Mouse (Mus musculus): ENCODE results near the gene Meis2. TPM values are rescaled to one million over a fixed set of nuclear protein-coding genes. Genes with fewer than 3 reads are reported as not detected.

Gene Meis2
- polyA plus RNA-seq, 1 experiment, result not detected

DNA sequence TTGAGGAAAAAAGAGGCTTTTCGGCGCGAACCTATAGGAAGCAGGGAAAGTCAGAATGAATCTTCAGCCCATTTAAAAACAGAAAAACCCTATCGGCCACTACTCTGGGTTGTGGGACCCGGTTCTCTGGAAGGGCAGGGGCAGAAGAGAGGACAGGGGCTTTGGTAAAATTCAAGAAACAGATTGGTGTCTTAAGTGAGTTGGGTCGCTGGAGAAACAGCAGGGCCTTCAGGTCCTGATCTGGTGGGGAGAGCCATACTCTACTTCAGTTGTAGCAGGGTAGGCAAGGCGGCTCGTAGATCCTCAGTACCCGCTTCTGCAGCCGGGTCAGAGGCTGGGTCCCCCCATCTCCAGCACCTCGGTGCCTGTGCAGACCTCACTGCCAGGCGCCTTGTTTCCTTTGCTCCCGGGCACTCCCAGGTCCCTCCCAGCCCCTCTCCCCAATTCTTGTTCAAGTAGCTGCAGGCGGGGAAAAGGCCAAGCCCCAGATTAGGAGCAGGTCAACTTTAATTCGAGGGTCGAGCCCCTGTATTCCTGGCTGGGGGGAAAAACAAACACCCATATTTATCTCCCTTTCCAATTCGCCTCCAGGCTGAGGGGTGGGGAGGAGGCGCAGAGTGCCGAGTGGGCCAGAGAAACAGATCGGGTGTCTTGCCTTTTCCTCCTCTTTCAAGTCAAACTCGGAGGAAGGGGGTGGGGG lies 4.8 kb downstream of the Meis2 start:
- no peak for TF ChIP-seq GATA1 (IDR thresholded peaks at IDR 0.05; ENCODE audit: low read length)

DNA sequence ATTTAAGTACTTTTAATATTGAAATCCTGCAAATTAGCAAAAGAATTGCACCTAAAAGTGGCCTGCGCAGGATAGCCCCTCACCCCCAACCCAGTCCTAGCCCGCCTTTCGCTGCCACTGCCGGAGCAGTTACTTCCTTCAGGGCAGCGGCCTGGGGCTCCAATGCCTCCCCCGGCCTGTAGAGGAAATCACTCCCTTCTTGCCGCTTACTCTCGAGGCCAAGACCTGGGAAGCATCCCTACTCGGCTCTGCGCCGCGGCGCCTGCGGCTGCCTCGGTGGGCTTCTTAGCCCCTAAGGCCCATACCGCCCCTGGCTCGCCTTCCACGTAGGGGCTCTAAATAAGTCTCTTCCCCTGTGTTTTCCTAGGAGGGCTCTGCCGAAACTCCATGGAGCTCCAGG lies 5.4 kb downstream of the Meis2 start:
- TF ChIP-seq GATA1 (IDR thresholded peaks at IDR 0.05; ENCODE audit: low read length), result no peak

DNA sequence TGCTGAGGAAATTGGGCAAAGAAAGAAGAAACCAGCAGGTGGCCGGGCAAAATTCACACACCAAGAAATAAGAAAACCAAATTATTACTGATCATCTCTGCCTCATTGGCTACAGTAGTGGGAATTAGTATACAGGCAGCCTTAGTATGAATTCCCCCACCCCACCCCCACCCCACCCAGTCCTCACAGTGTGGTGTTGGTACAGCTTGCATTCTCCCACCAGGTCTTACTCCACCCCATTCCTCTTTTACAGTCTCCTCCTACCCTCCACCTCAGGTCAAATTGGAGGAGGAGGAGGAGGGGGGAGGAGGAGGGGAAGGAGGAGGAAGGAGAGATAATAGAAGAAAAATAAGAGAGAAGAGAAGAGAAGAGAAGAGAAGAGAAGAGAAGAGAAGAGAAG lies 6.0 kb downstream of the Meis2 start:
- no peak for TF ChIP-seq GATA1 (IDR thresholded peaks at IDR 0.05; ENCODE audit: low read length)

DNA sequence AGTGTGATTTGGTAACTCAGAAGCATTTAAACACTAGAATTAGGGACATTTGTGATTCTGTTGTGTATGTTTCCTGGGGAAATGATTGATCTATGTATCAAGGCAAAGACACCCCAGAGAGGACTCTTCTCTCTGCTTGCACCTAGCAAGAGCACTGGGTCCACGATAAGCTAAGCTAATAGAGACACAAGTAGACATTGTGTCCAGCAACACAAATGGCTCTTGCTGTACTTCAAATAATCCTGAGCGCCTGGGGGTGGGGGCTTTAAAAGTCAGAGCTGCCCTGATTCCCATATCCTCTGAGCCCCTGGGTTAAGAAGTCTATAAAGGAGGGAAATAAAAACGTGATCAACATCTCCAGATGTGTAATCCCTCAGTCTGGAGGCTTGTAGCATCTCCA lies 6.6 kb downstream of the Meis2 start:
- TF ChIP-seq GATA1 (IDR thresholded peaks at IDR 0.05; ENCODE audit: low read length), result no peak

DNA sequence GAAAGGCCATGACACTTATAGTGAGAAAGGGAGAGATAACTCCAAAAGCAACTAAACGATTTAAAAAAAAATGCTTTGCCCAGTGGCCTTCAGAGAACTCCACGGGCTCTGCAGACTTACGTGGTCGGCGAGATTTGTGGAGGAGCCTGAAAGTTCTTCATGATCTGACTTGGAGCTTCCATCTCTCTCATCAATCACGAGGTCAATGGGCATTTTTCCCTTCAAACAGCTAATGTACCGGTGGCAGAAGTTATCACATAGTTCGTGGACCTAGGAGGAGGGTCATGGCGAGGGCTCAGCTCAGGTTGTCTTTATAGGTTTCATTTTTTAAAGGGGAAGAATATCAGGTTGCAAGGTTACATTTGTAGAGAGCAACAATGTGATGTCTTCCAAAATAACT lies 7.1 kb downstream of the Meis2 start:
- no peak for TF ChIP-seq GATA1 (IDR thresholded peaks at IDR 0.05; ENCODE audit: low read length)

DNA sequence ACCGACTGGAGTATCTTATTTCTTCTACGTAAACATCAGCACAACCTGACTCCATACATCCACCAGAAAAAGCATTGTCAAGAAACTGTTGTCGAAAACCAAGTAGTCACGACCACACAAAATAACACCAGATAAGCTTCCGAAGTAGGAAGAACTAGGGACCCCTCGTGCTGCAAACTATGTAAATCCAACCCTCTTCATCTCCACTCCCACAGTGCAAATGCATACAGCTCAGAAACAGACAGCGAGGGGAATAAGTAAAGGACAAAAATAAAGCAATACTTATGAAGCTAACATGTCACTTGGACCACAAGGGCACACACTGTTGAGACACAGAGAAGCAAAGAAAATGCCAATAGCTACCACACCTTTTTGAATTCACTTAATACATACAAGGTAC lies 8.8 kb downstream of the Meis2 start:
- TF ChIP-seq GATA1 (IDR thresholded peaks at IDR 0.05; ENCODE audit: low read length), result no peak

DNA sequence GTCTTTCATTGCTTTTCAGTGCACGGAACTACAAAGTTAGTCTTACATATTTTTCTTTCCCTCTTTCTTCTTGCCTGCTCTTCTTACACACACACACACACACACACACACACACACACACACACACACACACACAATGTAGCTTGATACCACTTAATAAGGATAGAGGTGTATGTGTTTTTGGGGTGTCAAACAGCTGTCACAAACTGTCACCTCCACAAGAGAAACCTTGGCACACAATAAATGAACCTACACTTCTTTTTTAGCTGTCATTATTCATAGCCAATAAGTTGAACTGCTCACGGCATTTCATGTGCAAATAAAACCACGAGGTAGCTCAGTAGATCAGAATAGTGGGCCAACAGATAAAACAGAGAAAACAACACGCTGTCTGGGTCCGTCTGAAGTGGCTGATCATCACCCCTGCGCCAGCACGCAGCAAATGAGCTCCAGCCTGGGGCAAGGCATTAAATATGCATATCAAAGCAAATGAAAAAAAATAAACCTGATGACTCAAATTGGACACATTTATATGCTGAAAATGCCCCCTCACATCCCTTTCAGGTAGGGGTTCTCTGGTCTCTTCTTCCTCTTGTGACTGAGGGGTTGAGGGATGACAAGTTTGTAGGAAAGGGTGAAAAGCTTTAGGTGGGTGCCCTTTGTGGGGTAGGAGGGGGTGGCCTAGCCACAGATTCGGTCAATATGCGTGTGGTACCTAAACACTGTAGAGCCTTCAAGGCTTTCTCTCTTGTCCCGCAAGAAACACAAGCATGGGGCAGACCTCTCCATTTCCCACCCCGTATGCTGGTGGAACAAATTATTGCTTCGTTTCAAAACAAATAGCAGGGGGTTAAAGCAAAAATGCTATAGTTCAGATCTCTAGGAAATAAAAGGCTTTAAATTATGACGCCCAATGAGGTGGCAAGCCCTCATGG lies 9.7 kb downstream of the Meis2 start:
- no peak for TF ChIP-seq GATA1 (IDR thresholded peaks at IDR 0.05; ENCODE audit: low read length)

DNA sequence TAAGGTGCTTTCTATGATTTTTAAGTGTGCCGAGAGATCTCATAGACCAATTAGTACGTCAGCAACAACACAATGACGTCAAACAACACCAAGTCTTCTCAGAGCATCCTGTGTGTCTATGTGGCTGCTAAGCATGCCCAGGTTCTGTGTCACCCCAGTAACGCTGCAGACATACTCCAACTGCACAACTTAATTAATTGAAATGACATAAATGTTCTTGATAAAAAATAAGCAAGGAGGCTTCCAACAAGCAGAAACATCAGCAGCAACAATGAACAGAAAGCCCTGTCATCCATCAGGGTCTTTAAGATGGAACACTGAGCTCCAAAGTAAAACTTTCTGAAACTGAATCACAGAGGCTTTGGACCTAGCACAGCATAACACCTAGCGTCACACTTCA lies 11.7 kb downstream of the Meis2 start:
- TF ChIP-seq GATA1 (IDR thresholded peaks at IDR 0.05; ENCODE audit: low read length), result no peak

DNA sequence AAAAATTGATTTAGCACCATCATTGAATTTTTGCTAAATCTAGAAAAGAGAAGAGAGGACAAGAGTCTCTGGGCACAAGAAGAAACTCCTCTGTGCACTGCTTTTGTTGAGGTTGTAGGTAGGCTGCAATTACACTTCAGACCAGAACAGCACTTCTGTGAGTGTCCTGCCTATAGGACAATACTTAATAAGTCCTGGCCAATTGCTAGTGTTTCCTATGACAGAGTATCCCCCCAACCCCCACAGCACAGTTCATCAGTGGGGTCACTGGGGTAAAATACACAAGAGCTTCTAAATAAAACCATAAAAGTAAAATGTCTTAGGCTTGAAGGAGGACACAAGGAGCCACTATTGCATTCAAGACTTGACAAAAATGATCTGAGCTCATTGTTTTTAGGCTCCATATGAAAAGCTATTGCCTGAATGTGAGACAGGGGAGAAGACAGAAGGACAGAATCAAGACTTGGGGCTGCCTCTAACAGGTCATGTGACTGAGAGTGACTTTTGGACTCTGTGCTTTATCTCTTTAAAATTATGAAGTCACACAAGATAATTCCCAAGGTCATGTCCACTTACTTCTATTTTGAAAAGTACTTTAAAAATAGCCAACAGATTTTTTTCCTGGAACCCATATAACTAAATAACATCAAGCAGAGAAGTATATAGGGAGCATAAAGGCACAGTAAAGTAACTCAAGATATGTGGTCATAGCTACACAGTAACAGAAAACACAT lies 12.8 kb downstream of the Meis2 start:
- TF ChIP-seq GATA1 (IDR thresholded peaks at IDR 0.05; ENCODE audit: low read length), result no peak

DNA sequence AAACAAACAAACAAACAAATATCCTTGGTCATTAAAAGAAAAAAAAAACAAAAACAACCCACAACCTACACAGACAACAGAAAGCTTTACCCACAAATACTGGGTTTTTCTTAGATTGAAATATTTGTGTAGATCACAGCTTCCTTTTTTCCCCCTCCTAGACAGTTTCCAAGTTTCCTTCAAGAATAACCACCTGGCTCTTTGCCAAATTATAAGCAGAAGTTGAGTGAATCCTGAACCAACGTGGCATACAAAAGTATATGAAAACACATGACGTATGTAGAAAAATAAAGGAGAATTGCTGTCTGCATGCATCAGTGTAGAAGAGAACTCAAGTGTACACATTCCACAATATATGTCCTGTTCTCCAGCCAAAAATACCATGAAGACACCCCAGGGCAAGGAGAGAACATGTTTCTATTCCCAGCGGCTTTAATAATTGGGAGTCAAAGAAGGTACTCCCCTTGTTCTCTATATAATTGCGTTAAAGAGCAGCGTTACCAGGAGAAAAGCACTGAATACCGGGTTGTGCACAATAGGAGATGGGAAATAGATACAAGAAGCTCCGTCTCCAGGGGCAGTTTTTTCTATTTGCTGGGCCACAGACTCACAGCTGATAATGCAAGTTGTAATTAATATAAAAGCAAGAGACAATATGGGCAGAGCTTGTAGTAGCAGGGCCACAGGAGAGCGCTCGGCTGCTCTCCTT lies 13.6 kb downstream of the Meis2 start:
- no peak for TF ChIP-seq GATA1 (IDR thresholded peaks at IDR 0.05; ENCODE audit: low read length)

DNA sequence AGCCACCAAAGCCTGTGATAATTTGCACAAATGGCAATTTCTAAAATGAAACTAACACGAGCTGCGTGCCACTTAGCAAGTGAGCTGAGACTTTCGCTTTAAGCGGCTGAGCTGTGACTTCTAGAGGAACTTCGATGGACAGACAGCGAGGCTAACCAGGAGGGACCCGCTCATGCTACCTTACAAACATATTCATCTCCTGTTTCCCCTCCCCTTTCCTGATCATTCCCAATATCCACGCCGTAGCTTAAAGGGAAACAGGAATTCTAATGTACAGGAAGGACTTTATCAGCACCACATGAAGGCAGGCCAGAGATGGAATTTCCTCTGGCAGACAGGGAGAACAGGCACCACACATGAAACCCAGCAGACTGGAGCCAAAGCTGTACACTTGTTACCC lies 15.9 kb downstream of the Meis2 start:
- TF ChIP-seq GATA1 (IDR thresholded peaks at IDR 0.05; ENCODE audit: low read length), result no peak

DNA sequence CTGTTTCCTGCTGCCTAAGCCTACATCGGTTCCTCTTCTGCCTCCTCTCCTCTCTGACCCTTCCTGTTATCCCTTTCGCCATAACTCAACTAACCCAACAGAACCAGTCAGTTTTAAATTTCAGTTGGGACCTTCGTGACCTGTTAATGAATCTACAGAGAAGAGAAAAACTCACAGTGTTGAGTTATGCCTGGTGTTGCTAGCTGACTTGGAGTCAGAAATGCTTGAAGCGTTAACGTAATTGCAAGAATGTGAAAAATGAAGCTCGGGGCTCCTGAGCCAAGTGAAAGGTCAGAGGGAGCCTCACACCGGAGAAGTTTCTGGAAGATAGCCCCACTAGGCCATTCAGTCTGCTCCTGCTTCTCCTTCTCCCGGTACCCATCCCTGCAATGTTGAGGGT lies 18.3 kb downstream of the Meis2 start:
- TF ChIP-seq GATA1 (IDR thresholded peaks at IDR 0.05; ENCODE audit: low read length), result no peak

DNA sequence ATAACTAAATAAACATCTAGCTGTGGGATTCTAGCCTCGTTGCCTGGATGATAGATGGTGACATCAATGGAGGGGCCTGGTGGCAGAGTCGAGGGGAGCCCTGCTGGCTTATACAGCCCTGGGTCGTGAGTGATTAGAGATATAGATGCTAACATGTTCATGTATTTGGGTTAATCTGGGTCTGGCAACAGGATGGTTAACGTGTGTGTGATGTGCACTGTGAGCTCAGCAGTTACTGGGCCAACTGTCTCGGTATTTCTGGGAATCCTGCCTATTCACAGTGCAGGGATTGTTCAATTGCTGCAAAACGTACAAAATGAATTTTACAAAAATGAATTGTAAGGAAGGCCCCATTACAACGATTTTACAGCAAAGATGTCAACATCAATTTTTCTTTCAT lies 20.6 kb downstream of the Meis2 start:
- no peak for TF ChIP-seq GATA1 (IDR thresholded peaks at IDR 0.05; ENCODE audit: low read length)

DNA sequence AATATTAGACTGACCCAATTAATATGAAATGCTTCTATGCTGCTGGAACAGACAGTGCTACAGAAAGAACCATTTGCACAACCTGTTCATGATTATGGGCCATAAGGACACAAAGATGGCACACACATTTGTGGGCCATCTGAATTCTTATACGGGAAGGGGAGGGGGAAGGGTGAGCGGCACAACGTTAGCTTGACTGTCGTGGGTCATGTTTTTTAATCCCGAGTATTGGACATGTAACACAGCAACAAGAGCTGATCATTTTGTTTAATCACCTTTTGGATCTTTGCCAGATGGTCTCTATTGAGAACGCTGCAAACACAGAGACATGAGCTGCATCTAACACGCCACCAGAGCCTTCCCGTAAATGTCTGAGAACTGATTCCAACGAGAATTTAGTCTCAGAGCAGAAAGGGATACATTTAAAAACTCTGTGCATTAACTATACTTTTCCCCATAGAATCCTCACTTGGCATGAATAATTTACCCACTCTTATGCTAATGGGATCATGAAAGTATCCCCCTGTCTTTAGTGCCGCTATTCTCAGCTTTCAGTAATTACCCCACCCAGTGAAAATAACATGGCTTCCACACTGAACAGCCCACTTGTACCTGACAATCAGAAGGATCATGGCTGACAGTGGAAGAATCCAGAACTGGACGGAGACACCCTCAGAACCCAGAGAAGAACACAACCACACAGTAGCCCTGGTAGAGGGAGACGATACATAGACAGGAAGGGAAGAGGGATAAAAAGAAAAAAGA lies 22.5 kb downstream of the Meis2 start:
- no peak for TF ChIP-seq GATA1 (IDR thresholded peaks at IDR 0.05; ENCODE audit: low read length)

DNA sequence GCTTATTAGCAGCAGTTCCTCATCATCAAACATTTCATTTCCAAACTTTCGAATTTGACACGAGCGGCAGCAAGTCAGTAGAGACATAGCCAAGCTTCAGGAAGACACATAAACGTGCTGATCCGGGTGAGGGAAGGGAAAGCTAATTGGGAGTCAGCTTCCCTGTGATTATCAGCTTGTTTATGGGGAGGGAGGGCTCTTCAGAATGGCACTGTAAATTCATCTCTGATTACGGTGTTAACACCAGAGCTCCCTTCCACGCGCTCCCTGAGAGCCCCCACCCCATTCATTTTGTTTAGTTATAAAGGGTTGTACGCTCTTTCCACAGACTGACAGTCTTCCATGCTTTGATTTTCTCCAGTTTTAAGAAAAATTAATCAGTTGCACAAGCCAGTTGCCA lies 23.2 kb downstream of the Meis2 start:
- TF ChIP-seq GATA1 (IDR thresholded peaks at IDR 0.05; ENCODE audit: low read length), result no peak

Measured in G1E-ER4 (cell line).